Mouse (Mus musculus) forebrain, embryonic 14.5 days (tissue): Measurements from ENCODE around the gene Chrne. TPM values are rescaled to one million over a fixed set of nuclear protein-coding genes. Genes with fewer than 3 reads are reported as not detected.

Experiments used
- ATAC-seq: fragments of 200-750 bp; cut with Nextera tagmentation; 2 replicates; pipeline ENCODE4 v1.8.0; 2017; ENCODE audit warnings: mild to moderate bottlenecking, moderate library complexity
- DNase-seq: peaks from one replicate; pipeline ENCODE4 v3.0.0-alpha.2; 2015; ENCODE audit warnings: low spot score
- H3K27ac ChIP-seq: fragments of 300-500 bp; sonication (generic); 2 replicates; pipeline ENCODE4 v1.5.1; 2014; ENCODE audit warnings: low read depth, mild to moderate bottlenecking, control low read depth, low read length, moderate library complexity
- H3K27me3 ChIP-seq: fragments of 300-500 bp; sonication (generic); replicated peaks from 2 replicates; pipeline ENCODE4 v1.6.1; 2014; ENCODE audit warnings: low read length, control low read depth, mixed read lengths; ENCODE audit not compliant: control insufficient read depth, insufficient read depth
- H3K36me3 ChIP-seq: fragments of 300-500 bp; sonication (generic); 2 replicates; pipeline ENCODE4 v1.6.1; 2014; ENCODE audit warnings: low read length, control low read depth; ENCODE audit not compliant: control insufficient read depth, insufficient read depth
- H3K4me1 ChIP-seq: fragments of 300-500 bp; sonication (generic); 2 replicates; pipeline ENCODE4 v1.6.1; 2014; ENCODE audit warnings: antibody characterized with exemption, low read length, control low read depth; ENCODE audit not compliant: control insufficient read depth, insufficient read depth
- H3K4me2 ChIP-seq: fragments of 300-500 bp; sonication (generic); 2 replicates; pipeline ENCODE4 v1.6.1; 2014; ENCODE audit warnings: mild to moderate bottlenecking, control low read depth, low read length
- H3K4me3 ChIP-seq: fragments of 300-500 bp; sonication (generic); 2 replicates; pipeline ENCODE4 v1.5.1; 2014; ENCODE audit warnings: low read depth, low read length, control low read depth
- H3K9ac ChIP-seq: fragments of 300-500 bp; sonication (generic); 2 replicates; pipeline ENCODE4 v1.6.1; 2014; ENCODE audit warnings: mild to moderate bottlenecking, low read length, control low read depth, moderate library complexity
- H3K9me3 ChIP-seq: fragments of 300-500 bp; sonication (generic); replicated peaks from 2 replicates; pipeline ENCODE4 v1.6.1; 2016; ENCODE audit warnings: low read length, control low read depth, mixed read lengths; ENCODE audit not compliant: control insufficient read depth
- WGBS: fragments of 180-500 bp; shearing (Covaris S2); extraction: QIAGEN DNeasy Blood & Tissue Kit; methylation state at CpG from one replicate; pipeline ENCODE4 v1.1.7; 2014; 5-methylcytosine and 5-hydroxymethylcytosine counted together
- polyA plus RNA-seq: library from polyadenylated mRNA; unstranded; fragments of >200 nt; fragmentation: Nextera tagmentation; extraction: Ambion mirVana; gene quantifications from 2 replicates; pipeline ENCODE4 v1.2.1, GENCODE M21; 2014

The Chrne gene
- polyA plus RNA-seq, 1 experiment from 2014 or later, result not detected

GRCm38 (mm10) chr11:70653345-70654197 is 34.6 kb upstream of the Chrne start:
- Histone ChIP-seq H3K27ac (peak overlapping the region; percentile 95), H3K4me2 (peak overlapping the region; percentile 91), H3K4me1 (peaks cover 26% of the 10 kb centered on the region), H3K4me3 (peak overlapping the region; percentile 100), H3K36me3 (peaks cover 43% of the 10 kb centered on the region), H3K9ac (peak overlapping the region; percentile 97), H3K27me3 (no peaks in the 10 kb centered on the region), H3K9me3 (no peaks in the 10 kb centered on the region)
- ATAC-seq (peak; percentile 70), DNase-seq (peak; percentile 70)
- WGBS, result 1% methylated on average over 58 of the region's 63 CpGs

DNA sequence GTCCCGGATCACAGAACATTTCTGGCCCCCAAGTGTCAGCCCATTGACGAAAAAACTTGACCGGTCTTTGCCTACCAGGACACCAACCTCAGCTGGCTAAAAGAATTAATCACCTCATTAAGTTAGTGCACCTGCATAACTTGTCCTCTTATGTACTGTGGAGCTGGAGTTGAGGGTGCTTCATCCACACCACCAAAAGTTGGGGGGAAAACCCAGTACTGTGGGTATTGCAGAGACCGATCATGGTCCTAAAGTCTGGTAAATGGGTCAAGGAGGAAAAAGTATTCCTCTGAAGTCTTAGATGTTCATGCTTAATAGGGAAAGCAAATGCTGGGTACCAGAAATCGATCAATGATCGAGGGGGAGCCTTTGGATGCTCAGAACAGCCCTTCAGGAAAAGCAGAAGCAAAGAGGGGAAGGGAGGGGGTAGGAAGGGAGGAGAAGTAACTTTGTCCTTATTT is 33.9 kb upstream of the Chrne start:
- WGBS, result 60% methylated on average over 6 of the region's 6 CpGs

DNA sequence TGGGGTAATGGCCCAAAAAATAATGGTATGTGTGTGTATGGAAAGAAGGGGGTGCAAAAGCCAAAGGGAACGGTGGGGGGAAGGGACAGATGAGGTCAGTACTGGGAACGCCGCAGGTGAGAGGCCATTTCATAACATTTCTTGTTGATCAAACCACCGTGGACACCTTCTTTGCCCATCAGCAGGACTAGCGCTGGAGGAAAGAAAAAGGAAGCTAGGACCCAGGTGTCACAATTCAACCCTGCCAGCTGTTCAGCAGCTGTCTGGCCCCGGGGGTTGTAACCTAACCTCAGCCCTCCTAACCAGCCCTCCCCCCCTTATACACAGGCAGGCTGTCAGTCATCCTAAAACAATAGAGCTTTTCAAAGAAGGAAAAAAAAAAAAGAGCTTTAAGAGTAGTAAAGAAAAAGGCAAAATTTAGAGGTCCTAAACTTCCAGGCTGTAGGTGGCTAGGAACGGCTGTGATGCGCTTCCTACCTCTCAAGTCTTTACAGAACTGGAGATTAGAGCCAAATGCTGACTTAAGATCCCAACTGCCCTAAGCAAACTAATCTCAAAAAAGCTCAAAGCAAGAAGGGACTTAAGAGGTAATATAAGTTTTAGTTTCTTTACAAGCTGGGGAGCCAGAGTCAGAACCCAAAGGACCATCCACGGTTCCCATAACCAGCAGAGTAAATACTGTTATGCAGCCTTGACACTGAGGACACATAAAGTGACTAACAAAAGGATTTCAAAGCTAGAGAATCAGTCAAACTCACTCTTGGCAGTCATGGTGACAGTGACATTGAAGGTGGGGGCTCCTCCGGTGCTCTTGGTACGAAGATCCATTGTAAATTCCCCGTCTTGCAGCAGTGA is 33.2 kb upstream of the Chrne start:
- DNase-seq (no peak), ATAC-seq (no peak)
- Histone ChIP-seq H3K4me2 (peak overlapping the region; percentile 91), H3K27me3 (no peaks in the 10 kb centered on the region), H3K4me1 (peaks cover 34% of the 10 kb centered on the region), H3K9me3 (no peaks in the 10 kb centered on the region), H3K27ac (no peak overlapping the region), H3K9ac (peak overlapping the region; percentile 37), H3K4me3 (peak overlapping the region; percentile 100), H3K36me3 (peaks cover 47% of the 10 kb centered on the region)
- WGBS, result 78% methylated on average over 12 of the region's 12 CpGs

More for the DNA sequence above, 33.9 kb upstream of the Chrne start:
- Histone ChIP-seq H3K27me3 (no peaks in the 10 kb centered on the region), H3K4me3 (peak overlapping the region; percentile 100), H3K27ac (peak overlapping the region; percentile 95), H3K4me2 (peak overlapping the region; percentile 91), H3K4me1 (peaks cover 32% of the 10 kb centered on the region), H3K9me3 (no peaks in the 10 kb centered on the region), H3K9ac (peak overlapping the region; percentile 97), H3K36me3 (peaks cover 47% of the 10 kb centered on the region)
- DNase-seq (no peak), ATAC-seq (no peak)

GRCm38 (mm10) chr11:70651391-70651790 is 32.4 kb upstream of the Chrne start:
- no peak for ATAC-seq
- H3K27me3 ChIP-seq, result no peaks in the 10 kb centered on the region
- no peak overlapping the region for H3K4me3 ChIP-seq
- no peak overlapping the region for H3K4me2 ChIP-seq
- H3K4me1 ChIP-seq, result peaks cover 32% of the 10 kb centered on the region
- no peak overlapping the region for H3K9ac ChIP-seq
- peaks cover 47% of the 10 kb centered on the region for H3K36me3 ChIP-seq
- no peaks in the 10 kb centered on the region for H3K9me3 ChIP-seq
- H3K27ac ChIP-seq, result no peak overlapping the region
- 70% methylated on average over 2 of the region's 2 CpGs for WGBS
- no peak for DNase-seq

GRCm38 (mm10) chr11:70650322-70651175 is 31.5 kb upstream of the Chrne start:
- Histone ChIP-seq H3K9ac (no peak overlapping the region), H3K27me3 (no peaks in the 10 kb centered on the region), H3K27ac (no peak overlapping the region), H3K4me3 (no peak overlapping the region), H3K9me3 (no peaks in the 10 kb centered on the region), H3K4me2 (no peak overlapping the region), H3K36me3 (peaks cover 48% of the 10 kb centered on the region), H3K4me1 (peaks cover 32% of the 10 kb centered on the region)
- 84% methylated on average over 12 of the region's 12 CpGs for WGBS
- DNase-seq, result no peak
- no peak for ATAC-seq

GRCm38 (mm10) chr11:70649185-70649734 is 30.2 kb upstream of the Chrne start:
- H3K4me2 ChIP-seq, result peak overlapping the region; percentile 99; the same call in 1 of the 2 replicates
- no peaks in the 10 kb centered on the region for H3K9me3 ChIP-seq
- DNase-seq (no peak), ATAC-seq (no peak)
- peaks cover 30% of the 10 kb centered on the region for H3K4me1 ChIP-seq
- 92% methylated on average over 8 of the region's 8 CpGs for WGBS
- peaks cover 61% of the 10 kb centered on the region for H3K36me3 ChIP-seq
- no peak overlapping the region for H3K27ac ChIP-seq
- H3K27me3 ChIP-seq, result no peaks in the 10 kb centered on the region
- H3K9ac ChIP-seq, result no peak overlapping the region
- H3K4me3 ChIP-seq, result no peak overlapping the region

DNA sequence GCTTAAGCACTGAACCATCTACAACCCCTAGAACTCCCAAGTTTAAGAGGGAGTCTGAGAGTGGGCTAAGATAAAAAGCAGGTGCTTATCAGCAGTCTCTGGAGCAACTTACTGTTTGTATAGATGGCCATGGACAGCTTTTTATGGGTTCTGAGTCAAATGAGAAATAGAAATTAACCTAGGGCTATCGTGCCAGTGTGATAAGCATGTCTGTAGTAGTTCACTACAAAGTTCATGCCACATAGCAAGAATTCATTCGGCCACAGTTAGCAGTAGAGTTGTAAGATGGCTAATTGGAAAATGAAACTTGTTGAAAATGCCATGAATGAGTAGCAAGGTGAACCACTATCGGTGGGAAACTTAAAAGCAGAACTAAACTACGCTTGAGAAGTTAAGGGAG is 29.5 kb upstream of the Chrne start:
- Histone ChIP-seq H3K4me2 (peak overlapping the region; percentile 99), H3K4me1 (peaks cover 30% of the 10 kb centered on the region), H3K9ac (peak overlapping the region; percentile 74), H3K4me3 (peak overlapping the region; percentile 61), H3K9me3 (no peaks in the 10 kb centered on the region), H3K36me3 (peaks cover 62% of the 10 kb centered on the region), H3K27me3 (no peaks in the 10 kb centered on the region), H3K27ac (no peak overlapping the region)
- ATAC-seq (no peak), DNase-seq (no peak)
- 89% methylated on average over 4 of the region's 4 CpGs for WGBS
